Mouse (Mus musculus) intestine, postnatal 0 days (tissue): Measurements from ENCODE around the gene Arl6ip1. TPM values are rescaled to one million over a fixed set of nuclear protein-coding genes. Genes with fewer than 3 reads are reported as not detected.
A peak's percentile ranks its signal among the peaks of the same experiment; 100 is the strongest.

Source experiments
- ATAC-seq: fragments of 200-750 bp; cut with Nextera tagmentation; 2 replicates; pipeline ENCODE4 v1.8.0; 2017; ENCODE audit warnings: mild to moderate bottlenecking, moderate TSS enrichment, moderate library complexity
- H3K27ac ChIP-seq: fragments of 300-500 bp; sonication (generic); 2 replicates; pipeline ENCODE4 v1.5.1; 2014; ENCODE audit warnings: mild to moderate bottlenecking, low read depth, low read length, moderate library complexity
- H3K27me3 ChIP-seq: fragments of 300-500 bp; sonication (generic); replicated peaks from 2 replicates; pipeline ENCODE4 v1.6.1; 2014; ENCODE audit warnings: low read length, mixed read lengths; ENCODE audit not compliant: control insufficient read depth, insufficient read depth
- H3K36me3 ChIP-seq: fragments of 300-500 bp; sonication (generic); 2 replicates; pipeline ENCODE4 v1.6.1; 2014; ENCODE audit warnings: mild to moderate bottlenecking, moderate library complexity; ENCODE audit not compliant: control insufficient read depth, insufficient read depth
- H3K4me1 ChIP-seq: fragments of 300-500 bp; sonication (generic); replicated peaks from 2 replicates; pipeline ENCODE4 v1.6.1; 2014; ENCODE audit warnings: antibody characterized with exemption, low read length, mixed read lengths; ENCODE audit not compliant: control insufficient read depth, insufficient read depth
- H3K4me2 ChIP-seq: fragments of 300-500 bp; sonication (generic); replicated peaks from 2 replicates; pipeline ENCODE4 v1.6.1; 2014; ENCODE audit warnings: low read depth, mild to moderate bottlenecking, moderate library complexity
- H3K4me3 ChIP-seq: fragments of 300-500 bp; sonication (generic); 2 replicates; pipeline ENCODE4 v1.5.1; 2014; ENCODE audit warnings: low read depth, low read length
- H3K9ac ChIP-seq: fragments of 300-500 bp; sonication (generic); 2 replicates; pipeline ENCODE4 v1.6.1; 2014; ENCODE audit warnings: mild to moderate bottlenecking, low read depth, low read length
- H3K9me3 ChIP-seq: fragments of 300-500 bp; sonication (generic); 2 replicates; pipeline ENCODE4 v1.6.1; 2016; ENCODE audit warnings: mixed run types; ENCODE audit not compliant: control insufficient read depth
- CTCF ChIP-seq: sonication (generic); IDR thresholded peaks from 2 replicates; pipeline ENCODE4 v1.5.1; 2016; ENCODE audit warnings: low read depth, mild to moderate bottlenecking, control low read depth, antibody characterized with exemption, moderate library complexity
- WGBS: fragments of 180-500 bp; shearing (Covaris S2); extraction: QIAGEN DNeasy Blood & Tissue Kit; methylation state at CpG from one replicate; pipeline ENCODE4 v1.1.7; 2014; 5-methylcytosine and 5-hydroxymethylcytosine counted together
- polyA plus RNA-seq: library from polyadenylated mRNA; unstranded; fragments of >200 nt; fragmentation: Nextera tagmentation; extraction: Ambion mirVana; gene quantifications from 2 replicates; pipeline ENCODE4 v1.2.1, GENCODE M21; 2015

Gene Arl6ip1
- polyA plus RNA-seq, 1 experiment from 2014 or later = 587 TPM

GRCm38 (mm10) chr7:118154150-118154549 is 24.7 kb upstream of the Arl6ip1 start:
- TF ChIP-seq CTCF = no peak
- no peak overlapping the region for H3K4me3 ChIP-seq
- H3K27ac ChIP-seq = no peak overlapping the region
- no peaks in the 10 kb centered on the region for H3K4me1 ChIP-seq
- no peaks in the 10 kb centered on the region for H3K9me3 ChIP-seq
- no peak for ATAC-seq
- WGBS = 93% methylated on average over 6 of the region's 6 CpGs
- no peak overlapping the region for H3K9ac ChIP-seq
- peaks cover 76% of the 10 kb centered on the region for H3K36me3 ChIP-seq
- H3K4me2 ChIP-seq = no peak overlapping the region
- no peaks in the 10 kb centered on the region for H3K27me3 ChIP-seq

- no peak for TF ChIP-seq CTCF
Observed at GRCm38 (mm10) chr7:118143602-118144001, 14.1 kb upstream of the Arl6ip1 start.

GRCm38 (mm10) chr7:118143123-118143522 is 13.7 kb upstream of the Arl6ip1 start:
- H3K4me3 ChIP-seq = no peak overlapping the region
- H3K9me3 ChIP-seq = no peaks in the 10 kb centered on the region
- H3K4me1 ChIP-seq = no peaks in the 10 kb centered on the region
- no peak overlapping the region for H3K27ac ChIP-seq
- H3K4me2 ChIP-seq = no peak overlapping the region
- H3K27me3 ChIP-seq = no peaks in the 10 kb centered on the region
- peaks cover 64% of the 10 kb centered on the region for H3K36me3 ChIP-seq
- ATAC-seq = no peak
- TF ChIP-seq CTCF = no peak
- H3K9ac ChIP-seq = no peak overlapping the region
- WGBS = 88% methylated on average over 4 of the region's 4 CpGs

More at GRCm38 (mm10) chr7:118143602-118144001, 14.1 kb upstream of the Arl6ip1 start:
- H3K27ac ChIP-seq = no peak overlapping the region
- no peaks in the 10 kb centered on the region for H3K4me1 ChIP-seq
- H3K36me3 ChIP-seq = peaks cover 68% of the 10 kb centered on the region
- H3K9me3 ChIP-seq = no peaks in the 10 kb centered on the region
- no peak overlapping the region for H3K4me3 ChIP-seq
- WGBS = 85% methylated on average over 3 of the region's 3 CpGs
- H3K27me3 ChIP-seq = no peaks in the 10 kb centered on the region
- ATAC-seq = no peak
- H3K4me2 ChIP-seq = no peak overlapping the region
- no peak overlapping the region for H3K9ac ChIP-seq

GRCm38 (mm10) chr7:118141271-118141670 is 11.8 kb upstream of the Arl6ip1 start:
- TF ChIP-seq CTCF = no peak
- Histone ChIP-seq H3K4me2 (no peak overlapping the region), H3K4me3 (no peak overlapping the region), H3K27me3 (no peaks in the 10 kb centered on the region), H3K4me1 (no peaks in the 10 kb centered on the region), H3K27ac (no peak overlapping the region), H3K9me3 (no peaks in the 10 kb centered on the region), H3K36me3 (peaks cover 77% of the 10 kb centered on the region), H3K9ac (no peak overlapping the region)
- ATAC-seq = no peak
- 93% methylated on average over 7 of the region's 7 CpGs for WGBS

DNA sequence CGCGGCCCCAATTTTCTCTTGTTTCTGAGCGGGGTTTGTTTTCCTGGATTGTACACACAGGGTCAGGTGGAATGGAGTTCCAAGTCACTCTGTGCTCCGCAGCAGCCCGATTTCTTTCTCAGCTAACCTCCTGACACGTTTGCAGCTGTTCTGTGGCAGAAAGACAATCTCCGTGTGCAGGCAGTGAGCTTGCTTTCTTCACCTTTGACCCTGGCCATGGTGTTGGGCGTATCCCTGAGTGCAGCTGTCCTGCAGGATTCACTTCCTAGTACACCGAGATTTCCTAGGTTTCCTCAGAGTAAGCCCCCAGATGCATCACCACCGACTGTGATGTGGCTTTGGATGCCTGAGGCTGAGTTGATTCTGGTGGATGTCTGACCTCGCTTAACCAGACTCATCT is 5.7 kb upstream of the Arl6ip1 start:
- WGBS = 69% methylated on average over 11 of the region's 11 CpGs
- no peak for TF ChIP-seq CTCF
- Histone ChIP-seq H3K9ac (no peak overlapping the region), H3K4me2 (no peak overlapping the region), H3K27me3 (no peaks in the 10 kb centered on the region), H3K27ac (no peak overlapping the region), H3K36me3 (peaks cover 41% of the 10 kb centered on the region), H3K4me1 (peaks cover 1% of the 10 kb centered on the region; the same call in 1 of the 2 replicates), H3K9me3 (no peaks in the 10 kb centered on the region), H3K4me3 (no peak overlapping the region)
- ATAC-seq = no peak

DNA sequence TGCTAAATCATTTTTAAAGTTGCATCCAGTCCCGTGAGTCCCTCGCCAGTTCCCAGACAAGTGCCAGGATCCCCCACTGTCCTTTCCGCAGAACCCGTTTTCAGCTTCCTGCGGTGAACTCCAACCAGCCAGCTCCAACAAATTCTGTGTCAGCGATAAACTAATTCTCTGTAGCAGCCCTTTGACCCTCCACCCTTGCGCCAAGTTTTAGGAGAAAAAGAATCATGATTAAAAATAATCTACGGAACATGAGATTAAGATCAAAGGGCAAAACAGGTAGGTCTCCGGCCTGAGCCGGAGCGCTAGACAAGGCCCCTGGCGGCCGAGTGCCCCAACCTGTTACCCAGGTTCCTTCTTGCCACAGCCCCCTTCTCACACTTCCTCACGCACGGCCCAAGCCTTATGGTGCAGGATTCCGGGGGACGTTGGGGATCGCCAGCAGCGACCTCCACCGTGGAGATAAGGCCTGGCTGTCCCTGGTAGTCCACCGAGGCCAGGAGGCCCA is 485 bp downstream of the Arl6ip1 start:
- under 1% methylated on average over 21 of the region's 21 CpGs for WGBS
- peak; percentile 21; the same call in 1 of the 2 replicates for TF ChIP-seq CTCF
- Histone ChIP-seq H3K27ac (peak overlapping the region; percentile 92), H3K27me3 (no peaks in the 10 kb centered on the region), H3K4me2 (peak overlapping the region; percentile 88), H3K9me3 (no peaks in the 10 kb centered on the region), H3K36me3 (peaks cover 15% of the 10 kb centered on the region), H3K4me1 (peaks cover 4% of the 10 kb centered on the region; the same call in 1 of the 2 replicates), H3K9ac (peak overlapping the region; percentile 91), H3K4me3 (peak overlapping the region; percentile 84)
- ATAC-seq = peak; percentile 61
